Mouse (Mus musculus) CH12.LX (cell line): ENCODE data around the gene Smpd1.

ENCODE experiments used
- CTCF ChIP-seq, 2 experiments: IDR thresholded peaks in 1 of 2; conservative IDR thresholded peaks in 1 of 2; 2 replicates each; pipeline ENCODE4 v1.5.1; 2011 to 2012; ENCODE audit warnings: low read depth in 2 of 2, low read length in 2 of 2, improper control_type of control experiment in 1 of 2, inconsistent platforms in 1 of 2, mild to moderate bottlenecking in 1 of 2, moderate library complexity in 1 of 2
- JUND ChIP-seq: conservative IDR thresholded peaks from 2 replicates; pipeline ENCODE4 v1.6.1; 2011; ENCODE audit warnings: low read depth, low read length, improper control_type of control experiment
- KAT2A ChIP-seq: IDR thresholded peaks from 2 replicates; pipeline ENCODE4 v1.6.1; 2012; ENCODE audit warnings: low read length, improper control_type of control experiment, inconsistent platforms; ENCODE audit not compliant: insufficient replicate concordance
- POLR2A ChIP-seq: IDR thresholded peaks from 2 replicates; pipeline ENCODE4 v1.6.1; 2011; ENCODE audit warnings: low read depth, mild to moderate bottlenecking, improper control_type of control experiment, low read length
- RCOR1 ChIP-seq: conservative IDR thresholded peaks from 2 replicates; pipeline ENCODE4 v1.6.1; 2012; ENCODE audit warnings: low read depth, mild to moderate bottlenecking, inconsistent platforms, low read length, improper control_type of control experiment
- USF1 ChIP-seq: IDR thresholded peaks from 2 replicates; pipeline ENCODE4 v1.6.1; 2014; ENCODE audit warnings: low read depth, mild to moderate bottlenecking, inconsistent platforms, low read length, improper control_type of control experiment
- ZC3H11A ChIP-seq: IDR thresholded peaks from 2 replicates; pipeline ENCODE4 v1.6.1; 2012; ENCODE audit warnings: low read depth, mild to moderate bottlenecking, inconsistent platforms, low read length, improper control_type of control experiment

GRCm38 (mm10) chr7:105570756-105571155 lies 16.6 kb downstream of the Smpd1 start:
- TF ChIP-seq CTCF (conservative IDR thresholded peaks at IDR 0.05 in 1 of 2, IDR thresholded peaks at IDR 0.05 in 1 of 2; ENCODE audit: low read depth in 2 of 2, low read length in 2 of 2) (no peak), ZC3H11A (no peak), POLR2A (no peak), JUND (no peak), USF1 (no peak), KAT2A (no peak), RCOR1 (no peak)
